ENCODE assay signal across 12 mouse cellular contexts in genomic region chr1:169848254-169849015, GRCm38 (mm10).
DNase-seq lines count a peak whose midpoint lies in the region; ATAC-seq and TF ChIP-seq lines count a peak whose summit lies in the region.
"Had no signal": no experiment of that assay in that cellular context is flagged by ENCODE, and none has a peak within 500 bp of the region (broad histone marks: within the 10 kb centered on the region; RNA-seq: fewer than 3 reads in every experiment).

No protein-coding gene starts in this region.

- TF ChIP-seq CTCF in lung, postnatal 0 days (IDR thresholded peaks at IDR 0.05), result no peak

- ATAC-seq in hindbrain, embryonic 16.5 days, result peak; percentile 75; the same call in 1 of the 2 replicates
- no peak for ATAC-seq in lung, postnatal 0 days
- no peak for ATAC-seq in heart, embryonic 11.5 days (replicated peaks; ENCODE audit: insufficient number of reproducible peaks, low FRiP score, low TSS enrichment)

- no peaks in the 10 kb centered on the region for H3K4me1 ChIP-seq in hindbrain, embryonic 16.5 days (ENCODE audit: control insufficient read depth, insufficient read depth, low read depth, low read length)
- H3K4me1 ChIP-seq in lung, postnatal 0 days (ENCODE audit: insufficient read depth, low read depth, low read length), result no peaks in the 10 kb centered on the region
- H3K4me1 ChIP-seq in heart, embryonic 11.5 days (ENCODE audit: control insufficient read depth, insufficient read depth, low read length), result no peaks in the 10 kb centered on the region
- H3K4me1 ChIP-seq: lung, embryonic 15.5 days had no signal

- peak; percentile 45 for DNase-seq in Muller cell, postnatal 12 days (ENCODE audit: inconsistent ontology term)
- DNase-seq in adrenal gland, adult 2 months, result peak; percentile 67
- peak; percentile 29 for DNase-seq in cerebellum, adult 9-11 months
- no peak for DNase-seq in lung, postnatal 0 days (ENCODE audit: low spot score)
- DNase-seq in urinary bladder, postnatal 25 days (ENCODE audit: low spot score), result no peak
- DNase-seq: heart, postnatal 4 days; kidney, postnatal 36 days had no signal

- no peak overlapping the region for H3K9ac ChIP-seq in hindbrain, embryonic 16.5 days (ENCODE audit: low read depth, low read length)
- H3K9ac ChIP-seq in lung, postnatal 0 days (replicated peaks; ENCODE audit: low read depth), result no peak overlapping the region
- H3K9ac ChIP-seq in heart, embryonic 11.5 days (ENCODE audit: low read depth, low read length), result no peak overlapping the region
- H3K9ac ChIP-seq: lung, embryonic 15.5 days had no signal

- H3K4me3 ChIP-seq in hindbrain, embryonic 16.5 days (ENCODE audit: low read length), result no peak overlapping the region
- no peak overlapping the region for H3K4me3 ChIP-seq in lung, postnatal 0 days (ENCODE audit: low read depth, low read length)
- H3K4me3 ChIP-seq in heart, embryonic 11.5 days (ENCODE audit: low read depth, low read length), result no peak overlapping the region
- H3K4me3 ChIP-seq: erythroblast, embryonic 14.5 days; lung, embryonic 15.5 days had no signal

- no peak overlapping the region for H3K27ac ChIP-seq in hindbrain, embryonic 16.5 days (ENCODE audit: low read depth, low read length)
- H3K27ac ChIP-seq in lung, postnatal 0 days (ENCODE audit: low read length), result no peak overlapping the region
- no peak overlapping the region for H3K27ac ChIP-seq in heart, embryonic 11.5 days (ENCODE audit: low read depth, low read length)
- H3K27ac ChIP-seq: lung, embryonic 15.5 days had no signal

- H3K9me3 ChIP-seq in hindbrain, embryonic 16.5 days (ENCODE audit: control insufficient read depth, low read length), result no peaks in the 10 kb centered on the region
- H3K9me3 ChIP-seq in lung, postnatal 0 days (ENCODE audit: low read length), result no peaks in the 10 kb centered on the region
- no peaks in the 10 kb centered on the region for H3K9me3 ChIP-seq in heart, embryonic 11.5 days (replicated peaks; ENCODE audit: control insufficient read depth, low read length)
- H3K9me3 ChIP-seq: G1E; lung, embryonic 15.5 days had no signal

- H3K36me3 ChIP-seq in hindbrain, embryonic 16.5 days (ENCODE audit: control insufficient read depth, insufficient read depth, low read length), result no peaks in the 10 kb centered on the region
- no peaks in the 10 kb centered on the region for H3K36me3 ChIP-seq in lung, postnatal 0 days (ENCODE audit: insufficient read depth, low read length)
- H3K36me3 ChIP-seq in heart, embryonic 11.5 days (ENCODE audit: control insufficient read depth, insufficient read depth, low read length), result no peaks in the 10 kb centered on the region
- H3K36me3 ChIP-seq: G1E; lung, embryonic 15.5 days had no signal

- no peak for TF ChIP-seq EP300 in lung, postnatal 0 days (IDR thresholded peaks at IDR 0.05)

- no peaks in the 10 kb centered on the region for H3K27me3 ChIP-seq in hindbrain, embryonic 16.5 days (replicated peaks; ENCODE audit: control insufficient read depth, insufficient read depth, low read length)
- no peaks in the 10 kb centered on the region for H3K27me3 ChIP-seq in lung, postnatal 0 days (replicated peaks; ENCODE audit: insufficient read depth, low read length)
- no peaks in the 10 kb centered on the region for H3K27me3 ChIP-seq in heart, embryonic 11.5 days (ENCODE audit: control insufficient read depth, insufficient read depth, low read length)
- H3K27me3 ChIP-seq: lung, embryonic 15.5 days had no signal

- 59% methylated on average over 10 of the region's 10 CpGs for WGBS in hindbrain, embryonic 16.5 days
- 85% methylated on average over 10 of the region's 10 CpGs for WGBS in lung, postnatal 0 days
- 81% methylated on average over 10 of the region's 10 CpGs for WGBS in heart, embryonic 11.5 days (ENCODE audit: insufficient replicate concordance)

- H3K4me2 ChIP-seq in hindbrain, embryonic 16.5 days (ENCODE audit: low read length), result no peak overlapping the region
- H3K4me2 ChIP-seq in lung, postnatal 0 days (replicated peaks; ENCODE audit: low read depth, low read length), result no peak overlapping the region
- H3K4me2 ChIP-seq in heart, embryonic 11.5 days, result no peak overlapping the region
- H3K4me2 ChIP-seq: lung, embryonic 15.5 days had no signal

Comparison
In these comparisons a context has a peak if more than half of its experiments do, and no peak if none do; other contexts are left out.
1. DNase-seq: peak in Muller cell, postnatal 12 days (single experiment), adrenal gland, adult 2 months (single experiment) and cerebellum, adult 9-11 months (single experiment); none in lung, postnatal 0 days (single experiment) and urinary bladder, postnatal 25 days (single experiment).